Mouse (Mus musculus): ENCODE measurements around the gene Krtap19-2.

DNA sequence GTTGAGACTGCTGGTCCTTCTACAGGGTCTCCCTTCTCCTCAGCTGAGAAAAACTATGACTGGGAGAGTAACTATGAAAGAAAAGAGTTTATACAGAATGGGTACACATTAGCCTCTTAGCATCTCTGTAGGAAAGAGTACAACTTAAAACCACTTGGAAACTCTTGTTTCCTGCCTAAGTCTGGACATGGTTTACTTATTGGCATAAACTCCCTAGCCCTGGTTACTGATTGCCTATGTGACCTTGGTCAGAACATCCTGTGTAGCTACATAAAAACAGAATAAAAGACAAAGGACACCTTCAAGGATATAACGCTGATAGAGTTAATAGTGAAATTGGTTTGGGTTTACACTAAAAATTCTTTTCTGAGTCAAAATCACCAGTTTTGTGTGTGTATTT lies 26.7 kb downstream of the Krtap19-2 start:
- TF ChIP-seq CTCF (IDR thresholded peaks at IDR 0.05; ENCODE audit: insufficient read depth, low read length) = no peak
- TF ChIP-seq POLR2A (IDR thresholded peaks at IDR 0.05; ENCODE audit: borderline replicate concordance, extremely low read depth, low read depth, low read length) = no peak
